Mouse (Mus musculus) left cerebral cortex, postnatal 25 days (tissue): ENCODE measurements around the gene Kif18a. TPM values are rescaled to one million over a fixed set of nuclear protein-coding genes. Genes with fewer than 3 reads are reported as not detected.

Source experiments
- DNase-seq, 2 experiments: peaks; one replicate each; pipeline ENCODE4 v3.0.0; 2022; ENCODE audit warnings: low spot score in 2 of 2, mixed read lengths in 1 of 2
- intact Hi-C: fragments of 180-260 bp; cut with DNase I; formaldehyde crosslinking; loops from one replicate; pipeline ENCODE4 v1.15.1; 2025
- total RNA-seq, 2 experiments: library from RNA; stranded (reverse); gene quantifications; 2 replicates each; pipeline ENCODE4 v1.2.3; 2021

The Kif18a gene
- 1 to 10 TPM in 1 of 2 experiments, under 1 TPM in 1; 0.94 to 1.3 TPM for total RNA-seq

- intact Hi-C loops: no loop called here
- DNase-seq: peak; percentile 97 to 99
These were observed at the start of gene Kif18a, which contains the start of gene Mettl15 for GRCm38 (mm10) chr2:109280600-109281340. Gene Kif18a, plus strand, starts transcription at chr2:109280738. Gene Mettl15, minus strand, starts transcription at chr2:109280748.

GRCm38 (mm10) chr2:109233876-109234275 lies 46.7 kb upstream of the Kif18a start:
- intact Hi-C loops: no loop called here
- no peak for DNase-seq

- DNase-seq: no peak
- intact Hi-C loops: no loop called here
These were observed 44.8 kb upstream of the Kif18a start for GRCm38 (mm10) chr2:109235741-109236140.

- intact Hi-C loops: no loop called here
- peak in 1 of 2 experiments; percentile 15 for DNase-seq
These were observed 38.6 kb upstream of the Kif18a start for GRCm38 (mm10) chr2:109241947-109242346.

- DNase-seq: no peak
- intact Hi-C loops: no loop called here
These were observed 17.8 kb upstream of the Kif18a start for GRCm38 (mm10) chr2:109262779-109263178.

GRCm38 (mm10) chr2:109273098-109273497 lies 7.4 kb upstream of the Kif18a start:
- no peak for DNase-seq
- intact Hi-C loops: no loop called here

- intact Hi-C loops: loop anchor here (5.0 kb wide), 1 partner anchor 400 kb away; no protein-coding TSS in a partner anchor
- no peak for DNase-seq
These were observed 2.9 kb upstream of the Kif18a start for GRCm38 (mm10) chr2:109277593-109277992.

GRCm38 (mm10) chr2:109278036-109278435 lies 2.5 kb upstream of the Kif18a start:
- DNase-seq: peak; percentile 12 to 32
- intact Hi-C loops: loop anchor here (5.0 kb wide), 1 partner anchor 399 kb away; no protein-coding TSS in a partner anchor

- no peak for DNase-seq
- intact Hi-C loops: no loop called here
These were observed 302 bp upstream of the Kif18a start for GRCm38 (mm10) chr2:109280272-109280599.

GRCm38 (mm10) chr2:109281341-109281690 lies 778 bp downstream of the Kif18a start:
- DNase-seq: no peak
- intact Hi-C loops: no loop called here

- DNase-seq: no peak
- intact Hi-C loops: no loop called here
These were observed 3.6 kb downstream of the Kif18a start for GRCm38 (mm10) chr2:109284121-109284520.

- intact Hi-C loops: no loop called here
- DNase-seq: no peak
These were observed 8.8 kb downstream of the Kif18a start for GRCm38 (mm10) chr2:109289327-109289726.

GRCm38 (mm10) chr2:109296264-109296663 lies 15.7 kb downstream of the Kif18a start:
- intact Hi-C loops: no loop called here
- no peak for DNase-seq

- DNase-seq: no peak
- intact Hi-C loops: no loop called here
These were observed 17.6 kb downstream of the Kif18a start for GRCm38 (mm10) chr2:109298160-109298559.

GRCm38 (mm10) chr2:109302234-109302633 lies 21.7 kb downstream of the Kif18a start:
- DNase-seq: no peak
- intact Hi-C loops: no loop called here

- intact Hi-C loops: no loop called here
- DNase-seq: no peak
These were observed 23.1 kb downstream of the Kif18a start for GRCm38 (mm10) chr2:109303638-109304037.

GRCm38 (mm10) chr2:109311369-109311768 lies 30.8 kb downstream of the Kif18a start:
- no peak for DNase-seq
- intact Hi-C loops: no loop called here

- DNase-seq: no peak
- intact Hi-C loops: no loop called here
These were observed 51.3 kb downstream of the Kif18a start for GRCm38 (mm10) chr2:109331807-109332206.

- no peak for DNase-seq
- intact Hi-C loops: no loop called here
These were observed 53.7 kb downstream of the Kif18a start for GRCm38 (mm10) chr2:109334237-109334636.

GRCm38 (mm10) chr2:109335765-109336164 lies 55.2 kb downstream of the Kif18a start:
- intact Hi-C loops: no loop called here
- no peak for DNase-seq

GRCm38 (mm10) chr2:109345386-109345785 lies 64.8 kb downstream of the Kif18a start:
- no peak for DNase-seq
- intact Hi-C loops: no loop called here

- no peak for DNase-seq
- intact Hi-C loops: no loop called here
These were observed 68.2 kb downstream of the Kif18a start for GRCm38 (mm10) chr2:109348742-109349141.
